Mouse (Mus musculus) MEL (cell line): Measurements from ENCODE around the gene Nav1.

ENCODE experiments used
- BHLHE40 ChIP-seq: IDR thresholded peaks from 2 replicates; pipeline ENCODE4 v1.6.1; 2012; ENCODE audit warnings: low read depth, mild to moderate bottlenecking, inconsistent platforms, low read length, improper control_type of control experiment, borderline replicate concordance
- CTCF ChIP-seq, 3 experiments: IDR thresholded peaks in 2 of 3; conservative IDR thresholded peaks in 1 of 3; 2 replicates each; pipeline ENCODE4 v1.5.1; 2011 to 2012; ENCODE audit warnings: low read length in 3 of 3, low read depth in 2 of 3, mild to moderate bottlenecking in 2 of 3, improper control_type of control experiment in 1 of 3, inconsistent platforms in 1 of 3, mixed read lengths in 1 of 3, moderate library complexity in 1 of 3; ENCODE audit not compliant: control insufficient read depth in 1 of 3, insufficient read depth in 1 of 3, poor library complexity in 1 of 3, severe bottlenecking in 1 of 3
- MAX ChIP-seq: IDR thresholded peaks from 2 replicates; pipeline ENCODE4 v1.6.1; 2011; ENCODE audit warnings: low read length, improper control_type of control experiment
- MXI1 ChIP-seq: IDR thresholded peaks from 2 replicates; pipeline ENCODE4 v1.6.1; 2011; ENCODE audit warnings: mild to moderate bottlenecking, low read depth, low read length, improper control_type of control experiment
- POLR2A ChIP-seq, 2 experiments: IDR thresholded peaks; 2 replicates each; pipeline ENCODE4 v1.6.1; 2011 to 2012; ENCODE audit warnings: low read length in 2 of 2, mild to moderate bottlenecking in 2 of 2, control low read depth in 1 of 2, improper control_type of control experiment in 1 of 2, low read depth in 1 of 2, moderate library complexity in 1 of 2; ENCODE audit not compliant: control insufficient read depth in 1 of 2, insufficient read depth in 1 of 2, poor library complexity in 1 of 2
- POLR2AphosphoS5 ChIP-seq: IDR thresholded peaks from 2 replicates; pipeline ENCODE4 v1.6.1; 2012; ENCODE audit warnings: low read depth, borderline replicate concordance, mild to moderate bottlenecking, inconsistent platforms, low read length, moderate library complexity, mixed read lengths
- USF1 ChIP-seq: IDR thresholded peaks from 2 replicates; pipeline ENCODE4 v1.6.1; 2014; ENCODE audit warnings: low read depth, mild to moderate bottlenecking, inconsistent platforms, low read length, improper control_type of control experiment, moderate library complexity

DNA sequence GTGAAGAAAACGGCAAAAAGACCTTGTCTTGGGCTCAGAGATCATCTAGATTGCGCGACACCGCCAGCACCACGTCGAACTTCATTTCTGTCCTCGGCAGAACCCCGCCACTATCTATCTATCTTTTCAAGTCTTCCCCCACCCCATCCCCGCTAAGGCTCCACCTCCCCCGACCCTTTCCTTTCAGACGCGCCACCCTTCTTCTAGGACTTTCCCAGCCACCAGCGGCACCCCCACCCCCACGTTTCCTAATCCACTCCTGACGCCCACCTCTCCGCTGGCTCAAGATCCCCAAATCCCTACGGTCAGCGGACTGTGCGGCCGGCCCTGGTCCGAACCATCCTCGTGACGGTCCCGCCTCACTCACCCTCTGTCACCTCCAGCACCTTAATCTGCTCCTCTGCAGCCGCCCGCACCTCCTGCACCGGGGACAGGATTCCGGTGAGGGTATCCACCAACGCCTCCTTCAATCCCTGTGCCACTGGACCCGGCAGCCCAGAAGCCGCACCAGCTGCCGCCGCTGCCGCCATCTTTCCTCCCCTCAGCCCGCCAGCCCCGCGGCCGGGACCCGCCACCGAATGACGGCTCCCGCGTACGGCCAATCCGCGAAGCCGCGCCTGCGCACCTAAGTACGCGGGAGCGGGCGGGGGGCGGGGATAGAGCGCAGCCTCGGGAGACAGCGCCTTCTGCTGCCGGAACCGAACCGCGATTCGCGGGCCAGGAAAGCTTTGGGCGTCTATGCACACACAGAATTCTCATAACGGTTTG, 177.0 kb downstream of the Nav1 start, which contains the start of gene Ipo9:
- TF ChIP-seq CTCF (IDR thresholded peaks at IDR 0.05 in 2 of 3, conservative IDR thresholded peaks at IDR 0.05 in 1 of 3; ENCODE audit: control insufficient read depth in 1 of 3, insufficient read depth in 1 of 3, low read depth in 2 of 3, low read length in 3 of 3, poor library complexity in 1 of 3, severe bottlenecking in 1 of 3) (peak in 2 of 3 experiments; percentile 34 to 62; a peak in 4 of 6 replicates), BHLHE40 (no peak), POLR2A (IDR thresholded peaks at IDR 0.05; ENCODE audit: control insufficient read depth in 1 of 2, insufficient read depth in 1 of 2, low read depth in 1 of 2, low read length in 2 of 2, poor library complexity in 1 of 2) (peak; percentile 80 to 91), MXI1 (no peak; the same call in none of the 2 replicates), POLR2AphosphoS5 (no peak), USF1 (no peak), MAX (0 out of 2 replicates have a peak, but pooled peaks have one; percentile 25)
